Mouse (Mus musculus) embryo, embryonic 10 days (tissue): ENCODE measurements around the gene Snx21.
A peak's percentile ranks its signal among the peaks of the same experiment; 100 is the strongest.

Experiments
- DNase-seq: peaks from one replicate; pipeline ENCODE4 v3.0.0-alpha.2; 2015; ENCODE audit warnings: low spot score

Gene Snx21

GRCm38 (mm10) chr2:164770279-164770678 is 15.3 kb upstream of the Snx21 start:
- DNase-seq, result no peak

- no peak for DNase-seq
Measured at GRCm38 (mm10) chr2:164771123-164771522, 14.5 kb upstream of the Snx21 start.

GRCm38 (mm10) chr2:164773229-164773988 is 12.2 kb upstream of the Snx21 start:
- DNase-seq, result no peak

DNA sequence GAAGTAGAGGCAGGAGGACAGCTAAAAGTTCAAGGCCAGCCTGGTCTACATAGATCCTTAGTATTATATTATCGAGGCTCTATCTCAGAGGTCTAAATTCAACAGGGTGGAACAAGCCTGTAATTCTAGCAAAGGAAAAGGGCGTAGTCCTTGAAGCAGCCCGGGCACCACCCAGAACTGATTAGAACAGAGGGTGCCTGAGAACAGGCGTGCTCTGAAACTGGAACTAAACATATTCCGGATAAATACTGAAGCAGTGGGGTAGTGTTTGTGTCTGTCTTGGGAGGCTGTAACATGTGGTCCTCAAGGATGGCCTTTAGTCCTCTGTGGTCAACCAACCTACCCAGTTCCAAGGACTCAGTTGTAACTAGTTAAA is 11.6 kb upstream of the Snx21 start:
- no peak for DNase-seq

- DNase-seq, result no peak
Measured at GRCm38 (mm10) chr2:164776130-164776529, 9.5 kb upstream of the Snx21 start.

DNA sequence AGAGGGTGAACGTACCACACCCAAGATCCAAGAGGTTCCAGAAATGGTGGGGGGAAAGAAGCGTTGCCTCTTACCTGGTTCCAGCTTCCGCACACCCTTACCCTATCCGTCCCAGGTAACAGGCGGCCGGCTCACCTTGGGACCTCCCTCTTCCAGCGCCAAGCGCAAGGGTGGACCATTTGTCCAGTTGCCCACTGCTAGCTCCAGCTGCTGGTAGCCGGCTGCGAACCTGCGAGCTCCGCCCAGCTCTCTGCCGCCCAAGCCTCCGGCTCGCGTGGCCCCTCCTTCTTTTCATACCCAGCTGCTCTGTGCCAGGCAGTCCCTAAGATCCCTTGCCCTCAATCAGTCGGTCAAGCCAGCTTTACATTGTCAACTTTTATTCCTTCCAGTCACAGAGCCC is 8.8 kb upstream of the Snx21 start:
- DNase-seq, result no peak

- no peak for DNase-seq
Measured at GRCm38 (mm10) chr2:164777246-164778014, 8.2 kb upstream of the Snx21 start.

DNA sequence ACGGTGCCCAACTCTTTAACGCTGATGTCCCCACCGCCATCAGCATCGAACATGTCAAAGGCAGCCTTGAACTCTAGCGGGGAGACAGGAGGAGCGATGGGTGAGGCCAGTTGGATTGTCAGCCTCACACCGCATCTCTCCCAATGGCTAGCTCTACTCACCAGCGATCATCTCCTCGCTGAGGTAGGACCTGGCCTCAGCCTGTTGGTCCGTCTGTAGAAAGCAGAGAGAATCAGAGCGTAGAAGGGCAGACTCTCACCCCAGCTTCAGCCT is 7.7 kb upstream of the Snx21 start:
- DNase-seq, result no peak

- DNase-seq, result no peak
Measured at GRCm38 (mm10) chr2:164778809-164779208, 6.8 kb upstream of the Snx21 start.

DNA sequence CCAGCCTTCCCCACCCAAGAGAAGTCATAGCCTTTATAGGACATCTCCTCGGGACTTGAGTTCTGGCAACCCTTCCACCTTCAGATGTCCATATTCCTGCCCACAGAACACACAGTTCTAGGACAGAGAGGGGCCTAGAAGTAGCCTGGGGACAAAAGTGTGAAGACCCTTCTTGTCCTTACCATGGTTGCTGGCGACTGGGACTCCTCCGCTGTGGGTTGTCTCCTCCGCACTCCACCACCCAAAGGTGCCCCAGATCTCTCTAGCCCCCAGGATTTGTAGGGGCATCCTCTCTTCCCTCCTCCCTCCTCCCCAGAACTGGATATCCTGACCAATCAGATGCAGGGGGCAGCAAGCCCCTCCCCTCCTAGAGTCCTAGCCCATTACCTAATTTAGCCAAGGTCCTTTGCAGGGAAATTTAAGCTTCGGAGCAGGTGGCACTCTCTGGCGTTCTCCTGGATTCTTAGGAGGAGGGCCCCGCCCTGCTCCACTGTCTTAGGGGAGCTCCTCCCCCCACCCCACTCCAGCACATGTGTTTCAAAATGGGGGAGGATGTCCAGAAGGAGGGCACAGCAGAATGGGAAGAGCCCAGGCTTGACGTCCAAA is 6.0 kb upstream of the Snx21 start, which contains the start of gene Tnnc2:
Gene Tnnc2 (minus strand): TSS at position 487 of the 606 bp plus-strand sequence.
- DNase-seq, result no peak

- no peak for DNase-seq
Measured at GRCm38 (mm10) chr2:164781876-164782275, 3.7 kb upstream of the Snx21 start.

GRCm38 (mm10) chr2:164783926-164784581 is 1.6 kb upstream of the Snx21 start:
- no peak for DNase-seq

DNA sequence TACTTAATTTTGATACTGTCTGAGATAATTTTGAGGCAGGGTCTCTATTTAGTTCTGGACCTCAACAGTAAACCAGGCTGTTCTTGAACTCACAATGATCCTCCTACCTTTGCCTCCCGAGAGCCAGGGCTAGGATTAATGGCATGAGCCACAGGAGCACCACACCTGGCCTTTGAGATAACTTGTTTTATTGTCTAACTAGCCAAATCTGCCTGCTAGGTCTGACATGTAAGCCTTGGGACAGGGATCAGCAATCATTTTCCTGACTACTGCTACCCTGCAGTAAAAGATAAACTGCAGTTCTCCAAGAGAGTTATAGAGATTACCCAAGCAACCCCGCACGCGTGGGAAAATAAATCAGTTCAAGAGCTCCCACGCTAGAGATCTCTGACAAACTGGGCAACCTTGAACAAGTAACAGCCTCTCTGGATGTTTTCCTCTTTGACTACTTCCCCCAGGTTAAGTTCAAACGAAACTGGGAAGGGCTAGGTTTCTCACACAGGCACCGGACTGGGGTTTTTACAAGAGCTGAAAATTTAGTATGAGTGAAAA is 678 bp upstream of the Snx21 start:
- no peak for DNase-seq

DNA sequence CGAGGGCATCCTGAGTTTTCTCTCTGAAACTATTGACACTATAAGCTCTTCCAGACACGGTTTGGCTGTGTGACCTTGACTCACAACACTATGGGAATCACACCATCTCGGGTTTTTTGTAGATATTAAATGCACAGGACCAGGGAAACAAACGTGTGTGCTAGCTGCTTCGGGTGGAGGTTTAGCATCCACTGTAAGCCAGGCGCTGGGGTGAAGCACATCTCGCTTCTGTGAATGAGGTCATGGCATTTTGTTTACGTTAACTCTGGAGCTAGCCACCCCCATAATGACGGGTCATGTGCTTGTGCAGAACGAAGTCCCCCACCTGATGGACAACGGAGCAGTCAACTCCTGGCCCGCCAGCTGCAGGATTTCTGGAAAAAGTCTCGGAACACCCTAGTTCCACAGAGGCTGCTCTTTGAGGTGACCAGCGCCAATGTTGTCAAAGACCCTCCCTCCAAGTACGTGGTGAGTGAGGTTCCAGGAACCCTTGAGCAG is 814 bp downstream of the Snx21 start:
- peak; percentile 42 for DNase-seq

DNA sequence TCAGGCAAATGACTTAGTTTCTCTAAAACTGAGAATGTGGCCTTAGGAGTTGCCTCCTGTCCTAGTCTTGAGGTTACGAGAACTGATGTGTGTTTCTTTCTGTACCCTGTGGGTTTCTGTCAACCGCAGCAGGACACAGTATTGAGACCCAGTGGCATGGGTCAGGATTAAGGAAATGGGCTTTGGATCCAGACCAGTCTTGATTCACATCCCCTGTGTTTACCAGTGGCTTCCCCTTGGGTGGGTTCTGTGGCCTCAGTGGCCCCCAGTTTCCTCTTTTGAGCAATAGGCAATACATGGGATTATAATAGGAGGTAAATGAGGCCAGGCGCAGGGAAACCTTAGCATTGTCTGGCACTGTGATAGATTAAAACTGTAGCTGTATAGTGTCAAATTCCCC is 1.4 kb downstream of the Snx21 start:
- DNase-seq, result no peak

DNA sequence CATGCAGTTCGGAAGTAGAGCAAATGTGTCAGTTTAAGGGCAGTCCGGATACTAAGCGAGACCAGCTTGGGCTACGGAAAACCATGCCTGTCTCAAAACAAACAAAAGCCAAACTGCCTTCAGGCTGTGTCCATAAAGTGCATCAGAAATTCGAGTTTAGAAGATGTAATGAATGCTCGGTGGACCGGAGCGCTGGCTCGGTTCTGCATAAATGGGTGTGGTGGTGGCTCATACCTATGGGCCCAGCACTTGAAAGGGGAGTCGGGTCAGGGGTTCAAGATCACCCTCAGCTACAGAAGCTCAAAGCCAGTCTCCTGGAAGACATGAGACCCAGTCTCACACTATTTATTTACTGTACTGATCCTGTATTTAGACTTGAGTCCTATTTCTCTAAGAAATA is 2.2 kb downstream of the Snx21 start:
- DNase-seq, result no peak

DNA sequence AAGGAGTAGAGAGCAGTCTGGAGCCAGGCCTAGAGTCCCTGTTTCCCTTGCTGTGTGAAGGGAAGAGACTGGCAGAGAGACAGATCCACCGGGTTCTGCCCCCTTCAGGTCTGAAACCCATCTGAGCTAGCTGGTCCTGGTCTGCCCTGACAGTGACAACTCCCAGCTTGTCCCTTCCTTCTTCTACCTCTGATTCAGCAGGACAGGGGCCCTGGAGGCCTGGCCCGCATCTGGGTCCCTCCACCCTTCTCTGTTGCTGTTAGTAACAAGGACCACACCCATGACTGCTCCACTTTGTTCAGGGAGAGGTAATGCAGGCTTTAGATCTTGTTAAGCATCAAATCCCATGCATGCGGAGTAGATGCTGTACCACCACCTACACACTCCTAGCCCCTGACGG is 2.8 kb downstream of the Snx21 start:
- no peak for DNase-seq

- DNase-seq, result no peak
Measured at GRCm38 (mm10) chr2:164790451-164790850, 4.8 kb downstream of the Snx21 start.

DNA sequence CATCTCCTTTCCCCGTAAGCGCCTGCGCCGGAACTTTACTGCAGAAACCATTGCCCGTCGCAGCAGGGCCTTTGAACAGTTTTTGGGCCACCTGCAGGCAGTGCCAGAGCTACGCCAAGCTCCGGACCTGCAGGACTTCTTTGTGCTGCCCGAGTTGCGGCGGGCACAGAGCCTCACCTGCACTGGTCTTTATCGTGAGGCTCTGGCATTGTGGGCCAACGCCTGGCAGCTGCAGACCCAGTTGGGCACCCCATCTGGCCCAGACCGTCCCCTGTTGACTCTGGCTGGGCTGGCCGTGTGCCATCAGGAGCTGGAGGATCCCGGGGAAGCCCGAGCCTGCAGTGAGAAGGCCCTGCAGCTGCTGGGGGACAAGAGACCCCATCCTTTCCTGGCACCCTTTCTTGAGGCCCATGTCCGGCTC is 6.2 kb downstream of the Snx21 start:
- DNase-seq, result no peak

GRCm38 (mm10) chr2:164792400-164793190 is 7.0 kb downstream of the Snx21 start:
- DNase-seq, result no peak

GRCm38 (mm10) chr2:164793236-164793635 is 7.6 kb downstream of the Snx21 start:
- peak; percentile 77 for DNase-seq
